Mouse (Mus musculus) bone marrow macrophage, adult 2 months (primary cell): ENCODE data around the gene Nfib.

Experiments
- CTCF ChIP-seq: IDR thresholded peaks from 2 replicates; pipeline ENCODE4 v1.5.1; 2012; ENCODE audit warnings: low read depth, mild to moderate bottlenecking, low read length, moderate library complexity
- POLR2A ChIP-seq: IDR thresholded peaks from 2 replicates; pipeline ENCODE4 v1.6.1; 2012; ENCODE audit warnings: mild to moderate bottlenecking, low read depth, low read length, borderline replicate concordance

- TF ChIP-seq CTCF (no peak), POLR2A (no peak)
Measured at GRCm38 (mm10) chr4:82412651-82413050, 292.9 kb downstream of the Nfib start.
